Mouse (Mus musculus): Measurements from ENCODE around the gene Glyr1. TPM values are rescaled to one million over a fixed set of nuclear protein-coding genes. Genes with fewer than 3 reads are reported as not detected.

Glyr1 gene
- polyA plus RNA-seq, 1 experiment from 2014 or later, result 59.7 TPM

- H3K4me2 ChIP-seq (ENCODE audit: low read length), result no peak overlapping the region
- H3K36me3 ChIP-seq (ENCODE audit: control insufficient read depth, insufficient read depth, low read length), result peaks cover 95% of the 10 kb centered on the region
- no peak overlapping the region for H3K27ac ChIP-seq (replicated peaks in 1 of 2; ENCODE audit: control insufficient read depth in 1 of 2, insufficient read depth in 1 of 2, low read depth in 2 of 2, low read length in 2 of 2)
- H3K4me3 ChIP-seq (ENCODE audit: control insufficient read depth in 1 of 2, insufficient read depth in 1 of 2, low read depth in 1 of 2, low read length in 2 of 2), result no peak overlapping the region
- H3K4me1 ChIP-seq (ENCODE audit: control insufficient read depth in 2 of 2, insufficient read depth in 2 of 2, low read length in 2 of 2), result no peaks in the 10 kb centered on the region
- no peak overlapping the region for H3K9ac ChIP-seq (ENCODE audit: low read length)
- no peaks in the 10 kb centered on the region for H3K9me3 ChIP-seq (ENCODE audit: control insufficient read depth, low read length)
- ATAC-seq (ENCODE audit: insufficient number of reproducible peaks, insufficient read depth, low FRiP score, low read depth), result no peak
- 73% methylated on average over 3 of the region's 3 CpGs for WGBS
- H3K27me3 ChIP-seq (ENCODE audit: control insufficient read depth, insufficient read depth, low read length), result no peaks in the 10 kb centered on the region
Observed at GRCm38 (mm10) chr16:5070321-5070720, 20.7 kb upstream of the Glyr1 start.

GRCm38 (mm10) chr16:5063472-5063871 lies 13.8 kb upstream of the Glyr1 start:
- no peak overlapping the region for H3K9ac ChIP-seq (ENCODE audit: low read length)
- H3K4me3 ChIP-seq (ENCODE audit: control insufficient read depth in 1 of 2, insufficient read depth in 1 of 2, low read depth in 1 of 2, low read length in 2 of 2), result no peak overlapping the region
- ATAC-seq (ENCODE audit: insufficient number of reproducible peaks, insufficient read depth, low FRiP score, low read depth), result no peak
- no peaks in the 10 kb centered on the region for H3K9me3 ChIP-seq (ENCODE audit: control insufficient read depth, low read length)
- H3K36me3 ChIP-seq (ENCODE audit: control insufficient read depth, insufficient read depth, low read length), result peaks cover 82% of the 10 kb centered on the region
- no peak overlapping the region for H3K4me2 ChIP-seq (ENCODE audit: low read length)
- H3K27ac ChIP-seq (replicated peaks in 1 of 2; ENCODE audit: control insufficient read depth in 1 of 2, insufficient read depth in 1 of 2, low read depth in 2 of 2, low read length in 2 of 2), result no peak overlapping the region
- no peaks in the 10 kb centered on the region for H3K27me3 ChIP-seq (ENCODE audit: control insufficient read depth, insufficient read depth, low read length)
- WGBS, result 85% methylated on average over 4 of the region's 4 CpGs
- no peaks in the 10 kb centered on the region for H3K4me1 ChIP-seq (ENCODE audit: control insufficient read depth in 2 of 2, insufficient read depth in 2 of 2, low read length in 2 of 2)

GRCm38 (mm10) chr16:5058114-5058513 lies 8.5 kb upstream of the Glyr1 start:
- no peak for ATAC-seq (ENCODE audit: insufficient number of reproducible peaks, insufficient read depth, low FRiP score, low read depth)
- H3K4me1 ChIP-seq (ENCODE audit: control insufficient read depth in 2 of 2, insufficient read depth in 2 of 2, low read length in 2 of 2), result no peaks in the 10 kb centered on the region
- H3K4me2 ChIP-seq (ENCODE audit: low read length), result no peak overlapping the region
- 79% methylated on average over 1 of the region's 1 CpGs for WGBS
- H3K4me3 ChIP-seq (ENCODE audit: control insufficient read depth in 1 of 2, insufficient read depth in 1 of 2, low read depth in 1 of 2, low read length in 2 of 2), result no peak overlapping the region
- H3K27ac ChIP-seq (replicated peaks in 1 of 2; ENCODE audit: control insufficient read depth in 1 of 2, insufficient read depth in 1 of 2, low read depth in 2 of 2, low read length in 2 of 2), result no peak overlapping the region
- peaks cover 72% of the 10 kb centered on the region for H3K36me3 ChIP-seq (ENCODE audit: control insufficient read depth, insufficient read depth, low read length)
- H3K27me3 ChIP-seq (ENCODE audit: control insufficient read depth, insufficient read depth, low read length), result no peaks in the 10 kb centered on the region
- no peak overlapping the region for H3K9ac ChIP-seq (ENCODE audit: low read length)
- no peaks in the 10 kb centered on the region for H3K9me3 ChIP-seq (ENCODE audit: control insufficient read depth, low read length)

GRCm38 (mm10) chr16:5050251-5051110 lies 818 bp upstream of the Glyr1 start:
- H3K27ac ChIP-seq (replicated peaks in 1 of 2; ENCODE audit: control insufficient read depth in 1 of 2, insufficient read depth in 1 of 2, low read depth in 2 of 2, low read length in 2 of 2), result peak overlapping the region; percentile 97 to 99
- H3K9ac ChIP-seq (ENCODE audit: low read length), result peak overlapping the region; percentile 97
- H3K36me3 ChIP-seq (ENCODE audit: control insufficient read depth, insufficient read depth, low read length), result peaks cover 51% of the 10 kb centered on the region
- H3K9me3 ChIP-seq (ENCODE audit: control insufficient read depth, low read length), result no peaks in the 10 kb centered on the region
- H3K4me2 ChIP-seq (ENCODE audit: low read length), result peak overlapping the region; percentile 79
- peak; percentile 67 for ATAC-seq (ENCODE audit: insufficient number of reproducible peaks, insufficient read depth, low FRiP score, low read depth)
- peak overlapping the region; percentile 80 to 89 for H3K4me3 ChIP-seq (ENCODE audit: control insufficient read depth in 1 of 2, insufficient read depth in 1 of 2, low read depth in 1 of 2, low read length in 2 of 2)
- peaks cover 2 to 23% of the 10 kb centered on the region in 2 experiments; a peak in 3 of 4 replicates for H3K4me1 ChIP-seq (ENCODE audit: control insufficient read depth in 2 of 2, insufficient read depth in 2 of 2, low read length in 2 of 2)
- H3K27me3 ChIP-seq (ENCODE audit: control insufficient read depth, insufficient read depth, low read length), result no peaks in the 10 kb centered on the region
- under 1% methylated on average over 78 of the region's 78 CpGs for WGBS

- under 1% methylated on average over 38 of the region's 38 CpGs for WGBS
- peak overlapping the region; percentile 79 for H3K4me2 ChIP-seq (ENCODE audit: low read length)
- no peaks in the 10 kb centered on the region for H3K27me3 ChIP-seq (ENCODE audit: control insufficient read depth, insufficient read depth, low read length)
- peak overlapping the region; percentile 94 for H3K9ac ChIP-seq (ENCODE audit: low read length)
- H3K36me3 ChIP-seq (ENCODE audit: control insufficient read depth, insufficient read depth, low read length), result peaks cover 57% of the 10 kb centered on the region
- H3K4me1 ChIP-seq (ENCODE audit: control insufficient read depth in 2 of 2, insufficient read depth in 2 of 2, low read length in 2 of 2), result peaks cover 2 to 23% of the 10 kb centered on the region in 2 experiments; a peak in 3 of 4 replicates
- ATAC-seq (ENCODE audit: insufficient number of reproducible peaks, insufficient read depth, low FRiP score, low read depth), result peak; percentile 54
- H3K4me3 ChIP-seq (ENCODE audit: control insufficient read depth in 1 of 2, insufficient read depth in 1 of 2, low read depth in 1 of 2, low read length in 2 of 2), result peak overlapping the region; percentile 80 to 81
- no peaks in the 10 kb centered on the region for H3K9me3 ChIP-seq (ENCODE audit: control insufficient read depth, low read length)
- peak overlapping the region; percentile 87 to 89 for H3K27ac ChIP-seq (replicated peaks in 1 of 2; ENCODE audit: control insufficient read depth in 1 of 2, insufficient read depth in 1 of 2, low read depth in 2 of 2, low read length in 2 of 2)
Observed at GRCm38 (mm10) chr16:5049182-5049773, 385 bp downstream of the Glyr1 start.

GRCm38 (mm10) chr16:5045322-5045721 lies 4.3 kb downstream of the Glyr1 start:
- H3K36me3 ChIP-seq (ENCODE audit: control insufficient read depth, insufficient read depth, low read length), result peaks cover 75% of the 10 kb centered on the region
- no peaks in the 10 kb centered on the region for H3K27me3 ChIP-seq (ENCODE audit: control insufficient read depth, insufficient read depth, low read length)
- H3K9ac ChIP-seq (ENCODE audit: low read length), result no peak overlapping the region
- H3K4me2 ChIP-seq (ENCODE audit: low read length), result no peak overlapping the region
- no peak overlapping the region for H3K4me3 ChIP-seq (ENCODE audit: control insufficient read depth in 1 of 2, insufficient read depth in 1 of 2, low read depth in 1 of 2, low read length in 2 of 2)
- H3K27ac ChIP-seq (replicated peaks in 1 of 2; ENCODE audit: control insufficient read depth in 1 of 2, insufficient read depth in 1 of 2, low read depth in 2 of 2, low read length in 2 of 2), result no peak overlapping the region
- no peak for ATAC-seq (ENCODE audit: insufficient number of reproducible peaks, insufficient read depth, low FRiP score, low read depth)
- no peaks in the 10 kb centered on the region for H3K9me3 ChIP-seq (ENCODE audit: control insufficient read depth, low read length)
- 92% methylated on average over 3 of the region's 3 CpGs for WGBS
- peaks cover 2 to 12% of the 10 kb centered on the region in 2 experiments; a peak in 3 of 4 replicates for H3K4me1 ChIP-seq (ENCODE audit: control insufficient read depth in 2 of 2, insufficient read depth in 2 of 2, low read length in 2 of 2)

GRCm38 (mm10) chr16:5036649-5037234 lies 12.9 kb downstream of the Glyr1 start:
- 81% methylated on average over 5 of the region's 5 CpGs for WGBS
- ATAC-seq (ENCODE audit: insufficient number of reproducible peaks, insufficient read depth, low FRiP score, low read depth), result no peak
- Histone ChIP-seq H3K36me3 (ENCODE audit: control insufficient read depth, insufficient read depth, low read length) (peaks cover 100% of the 10 kb centered on the region), H3K4me3 (ENCODE audit: control insufficient read depth in 1 of 2, insufficient read depth in 1 of 2, low read depth in 1 of 2, low read length in 2 of 2) (no peak overlapping the region), H3K9ac (ENCODE audit: low read length) (no peak overlapping the region), H3K4me2 (ENCODE audit: low read length) (no peak overlapping the region), H3K4me1 (ENCODE audit: control insufficient read depth in 2 of 2, insufficient read depth in 2 of 2, low read length in 2 of 2) (no peaks in the 10 kb centered on the region), H3K27me3 (ENCODE audit: control insufficient read depth, insufficient read depth, low read length) (no peaks in the 10 kb centered on the region), H3K27ac (replicated peaks in 1 of 2; ENCODE audit: control insufficient read depth in 1 of 2, insufficient read depth in 1 of 2, low read depth in 2 of 2, low read length in 2 of 2) (no peak overlapping the region), H3K9me3 (ENCODE audit: control insufficient read depth, low read length) (no peaks in the 10 kb centered on the region)
